Mouse (Mus musculus): ENCODE measurements around the gene Pdcd4. TPM values are rescaled to one million over a fixed set of nuclear protein-coding genes. Genes with fewer than 3 reads are reported as not detected.

The Pdcd4 gene
- 40.0 and 42.3 TPM in 2 replicates for polyA plus RNA-seq (2012; rRNA removed)

DNA sequence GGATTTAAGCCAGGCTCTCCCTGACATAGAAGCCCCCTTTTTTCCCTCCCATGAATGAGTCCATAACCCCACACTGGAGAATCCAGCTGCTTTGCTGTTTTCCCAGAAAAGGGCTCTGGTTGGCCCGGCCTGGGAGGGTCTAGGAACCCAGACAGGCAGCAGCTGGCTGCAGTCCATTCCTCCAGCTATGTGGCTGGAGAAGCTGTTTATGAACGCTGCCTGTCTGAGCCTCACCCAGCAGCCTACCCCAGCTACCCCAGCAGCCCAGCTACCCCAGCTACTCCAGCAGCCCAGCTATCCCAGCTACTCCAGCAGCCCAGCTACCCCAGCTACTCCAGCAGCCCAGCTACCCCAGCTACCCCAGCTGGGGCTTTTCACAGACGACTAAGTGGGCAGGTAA is at the start of gene Pdcd4:
Gene Pdcd4 (plus strand): TSS at position 171 of the 400 bp plus-strand sequence.
- no peak within 1 kb of the TSS for H3K4me3 ChIP-seq (replicated peaks; ENCODE audit: insufficient read depth, low read depth, low read length)
- WGBS: 30% methylated on average over 3 of the region's 3 CpGs
- H3K27ac ChIP-seq (ENCODE audit: insufficient read depth, low read length): no peak within 1 kb of the TSS
- peaks cover 3% of the 10 kb centered on the region; the same call in 1 of the 2 replicates for H3K4me1 ChIP-seq (ENCODE audit: control insufficient read depth, insufficient read depth, low read length)
- DNase-seq: no peak
- no peak for TF ChIP-seq CTCF (IDR thresholded peaks at IDR 0.05; ENCODE audit: borderline replicate concordance, insufficient read depth, low read depth, low read length)
- TF ChIP-seq POLR2A (IDR thresholded peaks at IDR 0.05; ENCODE audit: borderline replicate concordance, insufficient read depth, low read length): no peak
- H3K27me3 ChIP-seq (ENCODE audit: control insufficient read depth, insufficient read depth, low read length): no peaks in the 10 kb centered on the region

DNA sequence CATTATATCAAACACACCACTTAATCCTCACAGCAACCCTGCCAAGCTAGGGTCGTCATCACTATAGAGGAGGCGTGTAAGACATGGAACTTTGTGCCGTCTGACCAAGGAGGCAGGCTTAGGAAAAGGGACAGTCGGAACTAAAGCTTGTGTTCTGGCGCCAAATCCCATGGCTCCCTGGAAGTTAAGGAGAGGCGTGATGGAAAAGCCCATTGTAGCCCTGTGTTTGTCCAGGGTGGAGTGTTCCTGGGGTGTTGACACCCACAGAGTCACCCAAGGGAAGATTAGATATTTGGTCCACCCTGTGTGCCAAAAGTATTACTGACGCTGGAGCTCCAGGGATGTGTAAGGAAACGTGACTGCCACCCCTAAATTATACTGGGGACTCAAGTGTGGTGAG is 48.1 kb upstream of the Pdcd4 start:
- WGBS: 87% methylated on average over 8 of the region's 8 CpGs
- no peaks in the 10 kb centered on the region for H3K27me3 ChIP-seq (ENCODE audit: control insufficient read depth, insufficient read depth, low read length)
- no peak for DNase-seq
- no peak overlapping the region for H3K27ac ChIP-seq (ENCODE audit: insufficient read depth, low read length)
- no peaks in the 10 kb centered on the region for H3K4me1 ChIP-seq (ENCODE audit: control insufficient read depth, insufficient read depth, low read length)
- no peak overlapping the region for H3K4me3 ChIP-seq (replicated peaks; ENCODE audit: insufficient read depth, low read depth, low read length)
- TF ChIP-seq CTCF (IDR thresholded peaks at IDR 0.05; ENCODE audit: borderline replicate concordance, insufficient read depth, low read depth, low read length) (no peak), POLR2A (IDR thresholded peaks at IDR 0.05; ENCODE audit: borderline replicate concordance, insufficient read depth, low read length) (no peak)

DNA sequence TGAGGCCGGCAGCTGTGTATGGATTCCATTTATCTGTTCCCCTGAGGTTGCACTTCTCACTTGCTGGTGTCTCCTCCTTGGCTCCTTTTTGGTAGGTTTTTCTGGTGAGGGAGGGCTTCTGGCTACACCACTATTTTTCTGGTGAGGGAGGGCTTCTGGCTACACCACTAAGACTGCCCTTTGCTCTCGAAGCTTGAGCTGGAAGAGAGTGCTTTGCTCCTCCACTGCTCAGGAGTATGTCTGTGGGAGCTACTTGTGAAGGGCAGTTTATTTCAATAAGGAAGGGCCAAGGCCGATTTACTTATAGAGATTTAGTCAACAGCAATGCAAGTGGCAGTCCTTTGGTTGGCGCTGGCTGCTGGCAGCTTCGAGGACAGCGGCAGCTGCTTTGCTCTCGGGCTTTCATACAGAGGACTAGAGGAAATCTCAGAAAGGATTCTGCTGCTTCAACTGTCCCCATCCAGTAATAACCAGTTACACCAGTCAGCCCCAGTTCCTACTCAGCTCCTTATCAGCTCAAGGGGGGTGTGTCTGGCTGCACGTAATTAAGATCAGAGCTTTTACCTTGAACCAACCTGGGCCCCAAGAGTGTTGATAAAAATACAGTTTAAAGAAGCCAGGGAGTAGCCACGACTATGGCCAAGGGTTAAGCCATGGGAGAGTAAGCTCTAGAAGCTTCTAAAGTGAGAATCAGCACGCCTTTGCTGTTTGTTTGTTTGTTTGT is 43.6 kb upstream of the Pdcd4 start:
- no peak overlapping the region for H3K27ac ChIP-seq (ENCODE audit: insufficient read depth, low read length)
- no peak overlapping the region for H3K4me3 ChIP-seq (replicated peaks; ENCODE audit: insufficient read depth, low read depth, low read length)
- WGBS: 67% methylated on average over 10 of the region's 10 CpGs
- no peak for DNase-seq
- peaks cover 24% of the 10 kb centered on the region for H3K4me1 ChIP-seq (ENCODE audit: control insufficient read depth, insufficient read depth, low read length)
- no peaks in the 10 kb centered on the region for H3K27me3 ChIP-seq (ENCODE audit: control insufficient read depth, insufficient read depth, low read length)
- TF ChIP-seq POLR2A (IDR thresholded peaks at IDR 0.05; ENCODE audit: borderline replicate concordance, insufficient read depth, low read length) (no peak), CTCF (IDR thresholded peaks at IDR 0.05; ENCODE audit: borderline replicate concordance, insufficient read depth, low read depth, low read length) (no peak)

- peak overlapping the region; percentile 29 for H3K27ac ChIP-seq (ENCODE audit: insufficient read depth, low read length)
- H3K27me3 ChIP-seq (ENCODE audit: control insufficient read depth, insufficient read depth, low read length): no peaks in the 10 kb centered on the region
- H3K4me3 ChIP-seq (replicated peaks; ENCODE audit: insufficient read depth, low read depth, low read length): no peak overlapping the region
- H3K4me1 ChIP-seq (ENCODE audit: control insufficient read depth, insufficient read depth, low read length): peaks cover 27% of the 10 kb centered on the region
- TF ChIP-seq CTCF (IDR thresholded peaks at IDR 0.05; ENCODE audit: borderline replicate concordance, insufficient read depth, low read depth, low read length) (no peak), POLR2A (IDR thresholded peaks at IDR 0.05; ENCODE audit: borderline replicate concordance, insufficient read depth, low read length) (no peak)
- WGBS: 8% methylated on average over 18 of the region's 18 CpGs
- peak; percentile 67 to 74 for DNase-seq
Measured at GRCm38 (mm10) chr19:53850166-53850922, 41.7 kb upstream of the Pdcd4 start.

- Histone ChIP-seq H3K4me1 (ENCODE audit: control insufficient read depth, insufficient read depth, low read length) (peaks cover 27% of the 10 kb centered on the region), H3K27me3 (ENCODE audit: control insufficient read depth, insufficient read depth, low read length) (no peaks in the 10 kb centered on the region), H3K4me3 (replicated peaks; ENCODE audit: insufficient read depth, low read depth, low read length) (no peak overlapping the region), H3K27ac (ENCODE audit: insufficient read depth, low read length) (peak overlapping the region; percentile 36)
- TF ChIP-seq CTCF (IDR thresholded peaks at IDR 0.05; ENCODE audit: borderline replicate concordance, insufficient read depth, low read depth, low read length): no peak
- TF ChIP-seq POLR2A (IDR thresholded peaks at IDR 0.05; ENCODE audit: borderline replicate concordance, insufficient read depth, low read length): no peak
- WGBS: 45% methylated on average over 13 of the region's 13 CpGs
- DNase-seq: peak; percentile 21 to 29
Measured at GRCm38 (mm10) chr19:53851352-53851751, 40.7 kb upstream of the Pdcd4 start.

DNA sequence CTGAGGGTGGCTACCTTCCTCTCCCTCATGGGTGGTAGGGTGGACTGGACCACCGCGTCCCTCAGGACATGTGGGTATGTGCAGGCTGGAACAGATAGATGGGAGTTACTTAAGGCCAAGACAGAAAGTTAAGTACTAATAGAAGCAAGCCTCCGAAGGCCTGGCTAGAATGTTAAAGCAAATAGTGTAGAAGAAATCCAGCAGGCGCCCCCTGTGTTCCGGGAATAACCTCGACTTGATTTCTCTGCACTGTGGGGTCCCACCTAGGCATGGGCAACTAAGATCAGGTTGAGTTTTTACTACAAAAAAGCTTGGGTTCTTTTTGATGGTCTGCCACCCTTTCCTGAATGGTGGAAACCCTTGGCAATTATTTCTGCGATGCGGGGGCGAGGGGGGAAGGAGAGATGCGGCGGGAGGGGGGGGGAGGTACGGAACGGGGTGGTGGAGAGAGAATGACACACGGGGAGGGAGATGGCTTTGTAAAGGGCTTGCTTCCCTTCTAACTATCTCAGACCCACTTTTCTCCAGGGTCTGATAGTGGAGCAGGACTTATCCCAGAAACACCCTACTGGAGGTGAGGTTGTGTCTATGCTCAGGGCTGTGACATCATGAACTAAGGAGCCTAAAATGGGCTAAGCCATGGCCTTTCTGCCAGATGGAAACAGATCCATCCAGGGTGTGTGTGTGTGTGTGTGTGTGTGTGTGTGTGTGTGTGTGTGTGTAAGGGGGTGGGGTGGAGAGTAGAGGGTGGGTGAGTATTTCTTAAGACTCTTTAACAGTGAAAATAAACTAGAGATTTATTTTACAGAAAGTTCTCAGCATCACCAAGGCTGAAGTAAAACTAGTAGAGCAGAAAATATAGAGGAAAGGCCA is 40.0 kb upstream of the Pdcd4 start:
- peak overlapping the region; percentile 24 for H3K4me3 ChIP-seq (replicated peaks; ENCODE audit: insufficient read depth, low read depth, low read length)
- WGBS: 32% methylated on average over 14 of the region's 14 CpGs
- peaks cover 27% of the 10 kb centered on the region for H3K4me1 ChIP-seq (ENCODE audit: control insufficient read depth, insufficient read depth, low read length)
- TF ChIP-seq CTCF (IDR thresholded peaks at IDR 0.05; ENCODE audit: borderline replicate concordance, insufficient read depth, low read depth, low read length) (no peak), POLR2A (IDR thresholded peaks at IDR 0.05; ENCODE audit: borderline replicate concordance, insufficient read depth, low read length) (no peak)
- peak overlapping the region; percentile 93 for H3K27ac ChIP-seq (ENCODE audit: insufficient read depth, low read length)
- DNase-seq: peak in 1 of 2 experiments; percentile 29
- H3K27me3 ChIP-seq (ENCODE audit: control insufficient read depth, insufficient read depth, low read length): no peaks in the 10 kb centered on the region

- Histone ChIP-seq H3K4me3 (replicated peaks; ENCODE audit: insufficient read depth, low read depth, low read length) (peak overlapping the region; percentile 24), H3K27me3 (ENCODE audit: control insufficient read depth, insufficient read depth, low read length) (no peaks in the 10 kb centered on the region), H3K4me1 (ENCODE audit: control insufficient read depth, insufficient read depth, low read length) (peaks cover 27% of the 10 kb centered on the region), H3K27ac (ENCODE audit: insufficient read depth, low read length) (peak overlapping the region; percentile 93)
- no peak for TF ChIP-seq CTCF (IDR thresholded peaks at IDR 0.05; ENCODE audit: borderline replicate concordance, insufficient read depth, low read depth, low read length)
- no peak for TF ChIP-seq POLR2A (IDR thresholded peaks at IDR 0.05; ENCODE audit: borderline replicate concordance, insufficient read depth, low read length)
- 1% methylated on average over 15 of the region's 15 CpGs for WGBS
- DNase-seq: peak; percentile 74 to 87
Measured at GRCm38 (mm10) chr19:53852699-53853451, 39.2 kb upstream of the Pdcd4 start.
